Mouse (Mus musculus) stomach, embryonic 14.5 days (tissue): ENCODE data around the gene Dhps. TPM values are rescaled to one million over a fixed set of nuclear protein-coding genes. Genes with fewer than 3 reads are reported as not detected.
A peak's percentile ranks its signal among the peaks of the same experiment; 100 is the strongest.

Experiments used
- ATAC-seq: fragments of 200-750 bp; cut with Nextera tagmentation; 2 replicates; pipeline ENCODE4 v1.8.0; 2017; ENCODE audit warnings: low read depth, moderate TSS enrichment; ENCODE audit not compliant: insufficient number of reproducible peaks, insufficient read depth, low FRiP score
- H3K27ac ChIP-seq: fragments of 300-500 bp; sonication (generic); 2 replicates; pipeline ENCODE4 v1.5.1; 2014; ENCODE audit warnings: mild to moderate bottlenecking, low read length, moderate library complexity, mixed read lengths
- H3K27me3 ChIP-seq: fragments of 300-500 bp; sonication (generic); 2 replicates; pipeline ENCODE4 v1.6.1; 2014; ENCODE audit warnings: low read length, control low read depth, mixed read lengths; ENCODE audit not compliant: control insufficient read depth, insufficient read depth
- H3K36me3 ChIP-seq: fragments of 300-500 bp; sonication (generic); 2 replicates; pipeline ENCODE4 v1.6.1; 2014; ENCODE audit warnings: mild to moderate bottlenecking, control low read depth, low read length, moderate library complexity, mixed read lengths; ENCODE audit not compliant: control insufficient read depth, insufficient read depth
- H3K4me1 ChIP-seq: fragments of 300-500 bp; sonication (generic); 2 replicates; pipeline ENCODE4 v1.6.1; 2014; ENCODE audit warnings: low read length, control low read depth, mixed read lengths; ENCODE audit not compliant: control insufficient read depth, insufficient read depth
- H3K4me2 ChIP-seq: fragments of 300-500 bp; sonication (generic); replicated peaks from 2 replicates; pipeline ENCODE4 v1.6.1; 2014; ENCODE audit warnings: low read depth, low read length, control low read depth
- H3K4me3 ChIP-seq: fragments of 300-500 bp; sonication (generic); 2 replicates; pipeline ENCODE4 v1.5.1; 2014; ENCODE audit warnings: low read depth, low read length, control low read depth
- H3K9ac ChIP-seq: fragments of 300-500 bp; sonication (generic); replicated peaks from 2 replicates; pipeline ENCODE4 v1.6.1; 2014; ENCODE audit warnings: low read depth, mild to moderate bottlenecking, control low read depth, low read length, moderate library complexity, mixed read lengths
- H3K9me3 ChIP-seq: fragments of 300-500 bp; sonication (generic); 2 replicates; pipeline ENCODE4 v1.6.1; 2016; ENCODE audit warnings: low read depth, low read length, control low read depth; ENCODE audit not compliant: control insufficient read depth
- WGBS: fragments of 180-500 bp; shearing (Covaris S2); extraction: QIAGEN DNeasy Blood & Tissue Kit; methylation state at CpG from one replicate; pipeline ENCODE4 v1.1.7; 2014; 5-methylcytosine and 5-hydroxymethylcytosine counted together
- polyA plus RNA-seq: library from polyadenylated mRNA; unstranded; fragments of >200 nt; fragmentation: Nextera tagmentation; extraction: Ambion mirVana; gene quantifications from 2 replicates; pipeline ENCODE4 v1.2.1, GENCODE M21; 2014

Dhps gene
- polyA plus RNA-seq, 1 experiment from 2014 or later, result 53.9 TPM

GRCm38 (mm10) chr8:85037681-85038531 lies 33.7 kb upstream of the Dhps start:
- H3K4me2 ChIP-seq, result peak overlapping the region; percentile 86
- ATAC-seq, result no peak; the same call in 1 of the 2 replicates
- peaks cover 17% of the 10 kb centered on the region for H3K4me1 ChIP-seq
- peak overlapping the region; percentile 87 for H3K9ac ChIP-seq
- H3K27me3 ChIP-seq, result no peaks in the 10 kb centered on the region
- peaks cover 27% of the 10 kb centered on the region for H3K36me3 ChIP-seq
- WGBS, result under 1% methylated on average over 54 of the region's 57 CpGs
- no peaks in the 10 kb centered on the region for H3K9me3 ChIP-seq
- H3K27ac ChIP-seq, result peak overlapping the region; percentile 99
- peak overlapping the region; percentile 84 for H3K4me3 ChIP-seq

DNA sequence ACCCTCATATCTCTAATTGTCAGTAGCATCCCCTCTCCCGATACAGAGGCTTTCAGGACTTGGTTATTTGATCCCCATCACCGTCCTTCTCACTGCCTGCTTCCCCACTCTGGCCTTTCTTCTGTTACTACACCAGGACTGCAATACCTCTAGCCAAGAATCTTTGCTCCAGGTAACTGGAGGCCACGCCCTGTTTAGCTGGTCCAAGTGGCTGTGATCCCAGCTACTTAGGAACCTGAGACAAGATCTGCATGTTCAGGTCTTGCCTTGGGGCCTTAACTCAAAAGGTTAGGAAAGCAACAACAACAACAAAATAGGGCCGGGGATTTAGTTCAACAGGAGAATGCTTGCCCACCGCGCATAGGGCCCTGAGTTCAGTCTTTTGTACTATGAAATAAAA lies 27.9 kb upstream of the Dhps start:
- peaks cover 5% of the 10 kb centered on the region; the same call in 1 of the 2 replicates for H3K4me1 ChIP-seq

GRCm38 (mm10) chr8:85057367-85057766 lies 14.2 kb upstream of the Dhps start:
- no peak for ATAC-seq
- H3K36me3 ChIP-seq, result peaks cover 46% of the 10 kb centered on the region
- 86% methylated on average over 7 of the region's 7 CpGs for WGBS

More for the DNA sequence above, 27.9 kb upstream of the Dhps start:
- no peak for ATAC-seq
- Histone ChIP-seq H3K9me3 (no peaks in the 10 kb centered on the region), H3K9ac (no peak overlapping the region), H3K4me2 (no peak overlapping the region), H3K27ac (no peak overlapping the region), H3K36me3 (peaks cover 71% of the 10 kb centered on the region), H3K27me3 (no peaks in the 10 kb centered on the region), H3K4me3 (no peak overlapping the region)
- WGBS, result 92% methylated on average over 6 of the region's 6 CpGs

DNA sequence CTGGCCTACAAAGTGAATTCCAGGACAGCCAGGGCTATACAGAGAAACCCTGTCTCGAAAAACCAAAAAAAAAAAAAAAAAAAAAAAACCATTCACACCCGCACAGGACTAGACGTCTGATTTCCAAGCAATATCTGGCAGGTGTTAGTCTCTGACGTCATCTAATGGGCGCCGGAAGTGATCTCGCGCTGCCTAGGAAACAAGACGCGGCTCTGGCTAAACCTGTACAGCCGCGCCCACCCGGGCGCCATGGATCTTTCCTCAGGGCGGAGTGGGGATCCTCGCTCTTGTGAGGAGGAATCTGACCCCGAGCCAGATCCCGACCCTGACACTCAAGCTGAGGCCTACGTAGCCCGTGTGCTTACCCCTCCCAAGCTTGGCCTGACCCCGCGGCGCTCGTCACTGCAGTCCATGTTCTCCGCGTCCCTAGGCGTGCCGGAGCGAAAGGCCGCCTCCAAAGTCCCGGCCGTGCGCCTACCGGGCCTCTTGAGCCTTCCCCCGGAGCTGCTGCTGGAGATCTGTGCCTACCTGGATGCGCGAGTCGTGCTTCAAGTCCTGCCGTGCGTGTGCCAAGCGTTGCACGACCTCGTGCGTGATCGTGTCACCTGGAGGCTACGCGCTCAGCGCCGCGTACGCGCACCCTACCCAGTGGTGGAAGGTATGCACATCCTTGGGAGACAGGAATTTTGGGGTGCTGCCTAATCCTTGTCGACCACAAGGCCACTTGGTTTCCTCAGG lies 11.5 kb upstream of the Dhps start, which contains the start of gene Fbxw9:
Gene Fbxw9 (plus strand): TSS at position 177 of the 738 bp plus-strand sequence.
- peaks cover 19% of the 10 kb centered on the region for H3K36me3 ChIP-seq
- peak within 1 kb of the TSS; percentile 92 for H3K4me2 ChIP-seq
- H3K9ac ChIP-seq, result peak within 1 kb of the TSS; percentile 60; the same call in 1 of the 2 replicates
- no peaks in the 10 kb centered on the region for H3K4me1 ChIP-seq
- H3K27ac ChIP-seq, result no peak within 1 kb of the TSS
- H3K9me3 ChIP-seq, result no peaks in the 10 kb centered on the region
- WGBS, result under 1% methylated on average over 52 of the region's 53 CpGs
- ATAC-seq, result peak; percentile 88
- no peaks in the 10 kb centered on the region for H3K27me3 ChIP-seq
- peak within 1 kb of the TSS; percentile 82 for H3K4me3 ChIP-seq

More at GRCm38 (mm10) chr8:85057367-85057766, 14.2 kb upstream of the Dhps start:
- H3K4me1 ChIP-seq, result no peaks in the 10 kb centered on the region
- H3K4me2 ChIP-seq, result no peak overlapping the region
- H3K9ac ChIP-seq, result no peak overlapping the region
- H3K27me3 ChIP-seq, result no peaks in the 10 kb centered on the region
- H3K27ac ChIP-seq, result no peak overlapping the region
- no peaks in the 10 kb centered on the region for H3K9me3 ChIP-seq
- H3K4me3 ChIP-seq, result no peak overlapping the region

- Histone ChIP-seq H3K9me3 (no peaks in the 10 kb centered on the region), H3K9ac (no peak overlapping the region), H3K4me1 (no peaks in the 10 kb centered on the region), H3K27me3 (no peaks in the 10 kb centered on the region), H3K27ac (no peak overlapping the region), H3K4me2 (no peak overlapping the region), H3K36me3 (peaks cover 9% of the 10 kb centered on the region), H3K4me3 (no peak overlapping the region)
- WGBS, result 94% methylated on average over 4 of the region's 4 CpGs
- ATAC-seq, result no peak
Measured at GRCm38 (mm10) chr8:85062603-85063002, 9.0 kb upstream of the Dhps start.

DNA sequence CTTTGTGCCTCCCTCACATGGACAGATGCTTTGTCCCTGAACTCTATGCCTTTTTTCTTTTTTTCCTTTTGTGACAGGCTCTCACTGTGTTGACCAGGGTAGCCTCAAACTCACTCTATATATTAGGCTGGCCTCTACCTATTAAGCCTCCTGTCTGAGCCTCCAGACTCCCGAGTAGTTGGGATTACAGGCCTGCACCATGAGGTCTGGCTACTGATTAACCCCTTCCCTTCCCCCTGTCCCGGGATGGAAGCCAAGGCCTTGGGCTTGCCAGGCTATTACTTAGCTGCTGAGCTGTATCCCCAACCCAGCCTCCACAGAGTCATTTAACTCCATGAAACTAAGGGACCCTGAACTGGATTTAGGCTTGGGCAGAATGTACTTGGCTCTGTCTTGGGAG lies 6.3 kb upstream of the Dhps start:
- no peak for ATAC-seq
- no peaks in the 10 kb centered on the region for H3K9me3 ChIP-seq
- no peak overlapping the region for H3K4me2 ChIP-seq
- H3K27me3 ChIP-seq, result no peaks in the 10 kb centered on the region
- H3K4me3 ChIP-seq, result no peak overlapping the region
- no peaks in the 10 kb centered on the region for H3K4me1 ChIP-seq
- H3K9ac ChIP-seq, result no peak overlapping the region
- WGBS, result 41% methylated on average over 2 of the region's 2 CpGs
- peaks cover 9% of the 10 kb centered on the region for H3K36me3 ChIP-seq
- no peak overlapping the region for H3K27ac ChIP-seq

DNA sequence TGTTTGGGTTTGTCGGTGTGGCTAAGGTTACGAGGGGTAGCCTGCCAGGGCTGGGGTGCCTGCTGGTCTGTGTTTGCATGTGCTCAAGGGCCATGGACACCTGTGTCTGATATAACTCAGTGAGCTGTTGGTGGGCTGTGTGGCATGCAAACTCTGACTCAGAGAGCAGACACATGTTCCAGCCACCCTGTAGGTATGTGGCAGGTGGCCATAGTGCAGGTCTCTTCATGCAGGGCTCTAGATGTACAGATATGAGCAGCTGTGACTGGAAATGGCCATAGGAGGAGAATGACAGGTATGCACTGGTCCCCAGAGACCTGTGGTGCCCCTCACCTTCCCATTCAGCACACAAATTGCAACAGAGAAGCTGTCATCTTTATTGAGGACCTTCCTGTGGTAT lies 4.4 kb upstream of the Dhps start:
- 95% methylated on average over 2 of the region's 2 CpGs for WGBS
- Histone ChIP-seq H3K27me3 (no peaks in the 10 kb centered on the region), H3K9me3 (no peaks in the 10 kb centered on the region), H3K4me1 (no peaks in the 10 kb centered on the region), H3K9ac (no peak overlapping the region), H3K27ac (no peak overlapping the region), H3K4me3 (no peak overlapping the region), H3K4me2 (no peak overlapping the region), H3K36me3 (peaks cover 9% of the 10 kb centered on the region)
- ATAC-seq, result no peak

DNA sequence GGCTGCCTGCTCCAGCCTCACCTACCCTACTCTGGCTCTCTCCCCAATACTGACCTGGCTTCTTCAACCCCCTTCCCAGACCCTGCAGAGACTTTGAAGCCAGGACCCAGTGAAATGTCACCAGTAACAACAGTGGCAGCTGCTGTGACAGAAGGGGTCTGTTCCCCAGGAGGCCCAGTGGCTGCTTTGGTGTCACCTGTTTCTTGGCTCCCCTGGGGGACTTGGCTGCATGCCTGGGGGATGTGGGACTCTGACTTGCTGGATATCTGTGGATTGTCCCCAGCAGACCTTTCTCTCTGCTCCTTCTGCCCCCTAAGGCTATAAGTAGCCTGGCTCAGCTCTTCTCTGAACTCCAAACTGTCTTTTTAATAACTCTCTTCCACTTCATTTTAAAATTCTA lies 3.6 kb upstream of the Dhps start, which contains the start of gene Gm5741:
Gene Gm5741 (minus strand): TSS at position 1 of the 400 bp plus-strand sequence.
- H3K4me3 ChIP-seq, result no peak within 1 kb of the TSS

More for the DNA sequence above, 3.6 kb upstream of the Dhps start, which contains the start of gene Gm5741:
- Histone ChIP-seq H3K36me3 (peaks cover 9% of the 10 kb centered on the region), H3K4me1 (peaks cover 4% of the 10 kb centered on the region; the same call in 1 of the 2 replicates), H3K9me3 (no peaks in the 10 kb centered on the region), H3K4me2 (no peak within 1 kb of the TSS), H3K27ac (no peak within 1 kb of the TSS), H3K9ac (no peak within 1 kb of the TSS), H3K27me3 (no peaks in the 10 kb centered on the region)
- no peak for ATAC-seq
